Mouse (Mus musculus) liver, embryonic 15.5 days (tissue): ENCODE data around the gene Olfr381. TPM values are rescaled to one million over a fixed set of nuclear protein-coding genes. Genes with fewer than 3 reads are reported as not detected.
"Not testable (repeated sequence)": the region's sequence is repeated elsewhere in the genome, so short reads cannot be mapped to it uniquely, and the experiment has no call there.

Experiments used
- ATAC-seq: fragments of 200-750 bp; cut with Nextera tagmentation; 2 replicates; pipeline ENCODE4 v1.8.0; 2017; ENCODE audit warnings: moderate number of reproducible peaks, mild to moderate bottlenecking, moderate library complexity; ENCODE audit not compliant: insufficient read depth
- H3K27ac ChIP-seq: fragments of 300-500 bp; sonication (generic); replicated peaks from 2 replicates; pipeline ENCODE4 v1.5.1; 2015; ENCODE audit warnings: mild to moderate bottlenecking, inconsistent platforms
- H3K27me3 ChIP-seq: fragments of 300-500 bp; sonication (generic); 2 replicates; pipeline ENCODE4 v1.6.1; 2015; ENCODE audit warnings: mild to moderate bottlenecking, inconsistent platforms
- H3K36me3 ChIP-seq: fragments of 300-500 bp; sonication (generic); replicated peaks from 2 replicates; pipeline ENCODE4 v1.6.1; 2015; ENCODE audit warnings: moderate library complexity, mild to moderate bottlenecking, inconsistent platforms
- H3K4me1 ChIP-seq: fragments of 300-500 bp; sonication (generic); replicated peaks from 2 replicates; pipeline ENCODE4 v1.6.1; 2015; ENCODE audit warnings: inconsistent platforms
- H3K4me2 ChIP-seq: fragments of 300-500 bp; sonication (generic); 2 replicates; pipeline ENCODE4 v1.6.1; 2015; ENCODE audit warnings: moderate library complexity, mild to moderate bottlenecking, inconsistent platforms
- H3K4me3 ChIP-seq: fragments of 300-500 bp; sonication (generic); replicated peaks from 2 replicates; pipeline ENCODE4 v1.5.1; 2015; ENCODE audit warnings: mild to moderate bottlenecking, inconsistent platforms
- H3K9ac ChIP-seq: fragments of 300-500 bp; sonication (generic); 2 replicates; pipeline ENCODE4 v1.6.1; 2015; ENCODE audit warnings: moderate library complexity, mild to moderate bottlenecking, inconsistent platforms
- H3K9me3 ChIP-seq: fragments of 300-500 bp; sonication (generic); replicated peaks from 2 replicates; pipeline ENCODE4 v1.6.1; 2016; ENCODE audit warnings: inconsistent platforms
- WGBS: fragments of 180-500 bp; shearing (Covaris S2); methylation state at CpG from one replicate; pipeline ENCODE4 v1.1.7; 2015; ENCODE audit warnings: mixed read lengths; ENCODE audit not compliant: insufficient replicate concordance; 5-methylcytosine and 5-hydroxymethylcytosine counted together
- polyA plus RNA-seq: library from polyadenylated mRNA; unstranded; fragments of >200 nt; fragmentation: Nextera tagmentation; extraction: Ambion mirVana; gene quantifications from 2 replicates; pipeline ENCODE4 v1.2.1, GENCODE M21; 2015

Olfr381 gene
- polyA plus RNA-seq: not detected in 2 replicates

- Histone ChIP-seq H3K4me1 (no peaks in the 10 kb centered on the region), H3K27me3 (no peaks in the 10 kb centered on the region), H3K36me3 (no peaks in the 10 kb centered on the region), H3K4me2 (no peak within 1 kb of the TSS), H3K9ac (no peak within 1 kb of the TSS), H3K27ac (no peak within 1 kb of the TSS), H3K4me3 (no peak within 1 kb of the TSS), H3K9me3 (no peaks in the 10 kb centered on the region)
- no peak for ATAC-seq
Observed at GRCm38 (mm10) chr11:73491503-73491902, at the start of gene Olfr381. TSS of gene Olfr381 (minus strand) at chr11:73491603.

DNA sequence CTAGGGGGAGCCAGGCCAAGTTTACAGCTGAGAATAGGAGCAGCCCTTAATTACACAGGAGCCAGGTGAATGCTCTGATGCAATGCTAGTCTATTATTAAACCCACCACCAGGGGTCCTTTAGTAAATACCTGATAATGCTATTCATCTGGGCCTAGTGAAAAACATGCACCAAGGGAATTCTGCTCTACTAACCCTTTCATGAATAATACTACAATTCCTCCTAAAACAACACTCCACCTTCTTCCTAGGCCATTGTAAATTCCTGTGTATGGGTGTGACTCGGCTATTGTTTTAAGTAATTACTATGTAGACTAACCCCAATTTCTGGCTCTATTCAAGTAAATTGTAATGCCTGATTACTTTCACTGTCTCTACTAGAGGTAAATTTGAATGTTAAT lies 37.6 kb upstream of the Olfr381 start:
- not testable (repeated sequence) for H3K9ac ChIP-seq, H3K27me3 ChIP-seq, H3K4me2 ChIP-seq, H3K36me3 ChIP-seq, ATAC-seq, H3K4me3 ChIP-seq, H3K27ac ChIP-seq, H3K9me3 ChIP-seq, H3K4me1 ChIP-seq
- WGBS: 64% methylated on average over 1 of the region's 1 CpGs

GRCm38 (mm10) chr11:73517097-73517496 lies 25.7 kb upstream of the Olfr381 start, which contains the start of gene Olfr382:
TSS of gene Olfr382 (minus strand) at chr11:73517197.
- Histone ChIP-seq H3K27ac (no peak within 1 kb of the TSS), H3K4me2 (no peak within 1 kb of the TSS), H3K9me3 (no peaks in the 10 kb centered on the region), H3K4me3 (no peak within 1 kb of the TSS), H3K27me3 (no peaks in the 10 kb centered on the region), H3K4me1 (no peaks in the 10 kb centered on the region), H3K36me3 (no peaks in the 10 kb centered on the region), H3K9ac (no peak within 1 kb of the TSS)
- no peak for ATAC-seq

GRCm38 (mm10) chr11:73457408-73457807 lies 34.0 kb downstream of the Olfr381 start, which contains the start of gene Olfr380:
TSS of gene Olfr380 (minus strand) at chr11:73457508.
- H3K27me3 ChIP-seq: no peaks in the 10 kb centered on the region
- WGBS: 60% methylated on average over 1 of the region's 1 CpGs
- H3K36me3 ChIP-seq: no peaks in the 10 kb centered on the region
- no peak for ATAC-seq
- no peak within 1 kb of the TSS for H3K27ac ChIP-seq
- no peaks in the 10 kb centered on the region for H3K9me3 ChIP-seq
- no peaks in the 10 kb centered on the region for H3K4me1 ChIP-seq
- no peak within 1 kb of the TSS for H3K4me3 ChIP-seq
- H3K9ac ChIP-seq: no peak within 1 kb of the TSS
- no peak within 1 kb of the TSS for H3K4me2 ChIP-seq

Other genes with a start within 250 kb of the Olfr381 start
- 0.02 TPM in 2 replicates for gene Trpv3, start 224.2 kb downstream of the Olfr381 start, polyA plus RNA-seq
- 2.6 and 3.5 TPM in 2 replicates for gene Aspa, start 162.0 kb downstream of the Olfr381 start, polyA plus RNA-seq
- 0.13 TPM in 1 of 2 replicates, not detected in the other for gene Gm49340, start 161.9 kb downstream of the Olfr381 start, polyA plus RNA-seq
- 2.5 and 2.8 TPM in 2 replicates for gene Spata22, start 161.9 kb downstream of the Olfr381 start, polyA plus RNA-seq
- gene Olfr20, start 140.8 kb downstream of the Olfr381 start, polyA plus RNA-seq: 0.25 TPM in 1 of 2 replicates, not detected in the other
- not detected in 2 replicates for gene Olfr376, start 120.4 kb downstream of the Olfr381 start, polyA plus RNA-seq
- gene Olfr1, start 92.0 kb downstream of the Olfr381 start, polyA plus RNA-seq: not detected in 2 replicates
- not detected in 2 replicates for gene Olfr378, start 63.1 kb downstream of the Olfr381 start, polyA plus RNA-seq
- not detected in 2 replicates for gene Olfr380, start 34.1 kb downstream of the Olfr381 start, polyA plus RNA-seq
- not detected in 2 replicates for gene Olfr382, start 25.6 kb upstream of the Olfr381 start, polyA plus RNA-seq
- gene Olfr385, start 101.4 kb upstream of the Olfr381 start, polyA plus RNA-seq: not detected in 2 replicates
- gene Olfr384, start 107.0 kb upstream of the Olfr381 start, polyA plus RNA-seq: not detected in 2 replicates
- not detected in 2 replicates for gene Zfp735, start 197.2 kb upstream of the Olfr381 start, polyA plus RNA-seq